Comparison of ENCODE assay signal across 14 mouse cellular contexts in the genomic region with DNA sequence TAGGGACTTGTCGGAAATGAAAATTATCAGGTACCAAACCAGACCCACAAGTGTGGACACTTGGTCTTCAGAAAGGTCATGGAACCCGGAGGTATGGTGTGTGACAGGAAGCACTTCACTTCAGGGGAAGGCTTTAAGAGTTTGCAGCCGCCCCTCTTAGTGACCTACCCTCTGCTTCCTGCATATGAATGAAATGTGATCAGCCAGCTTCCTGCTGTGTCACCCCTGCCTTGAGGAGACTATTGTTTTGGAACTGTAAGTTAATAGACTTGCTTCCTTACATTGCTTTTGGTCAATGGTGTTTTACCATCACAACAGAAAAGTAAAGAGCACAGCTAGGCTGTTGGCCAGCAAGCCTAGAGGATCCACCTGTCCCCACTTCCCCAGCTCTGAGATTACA.
"Had no signal": no experiment of that assay in that cellular context is flagged by ENCODE, and none has a peak within 500 bp of the region (broad histone marks: within the 10 kb centered on the region; RNA-seq: fewer than 3 reads in every experiment).

No protein-coding gene starts in this region.

- H3K27ac ChIP-seq: lung, embryonic 15.5 days; macrophage; midbrain, embryonic 13.5 days; midbrain, embryonic 15.5 days; neural tube, embryonic 12.5 days; stomach, embryonic 15.5 days had no signal

- H3K4me3 ChIP-seq: lung, embryonic 15.5 days; megakaryocyte, embryonic 14.5 days; midbrain, embryonic 13.5 days; midbrain, embryonic 15.5 days; neural tube, embryonic 12.5 days; stomach, embryonic 15.5 days had no signal

- H3K4me1 ChIP-seq: lung, embryonic 15.5 days; megakaryocyte, embryonic 14.5 days; midbrain, embryonic 13.5 days; midbrain, embryonic 15.5 days; neural tube, embryonic 12.5 days; stomach, embryonic 15.5 days had no signal

- H3K9ac ChIP-seq: lung, embryonic 15.5 days; midbrain, embryonic 13.5 days; midbrain, embryonic 15.5 days; neural tube, embryonic 12.5 days; stomach, embryonic 15.5 days had no signal

- H3K27me3 ChIP-seq: lung, embryonic 15.5 days; megakaryocyte, embryonic 14.5 days; midbrain, embryonic 13.5 days; midbrain, embryonic 15.5 days; neural tube, embryonic 12.5 days; stomach, embryonic 15.5 days had no signal

- DNase-seq: lung, adult 2 months; lung, postnatal 14 days; lung, postnatal 36 days; right cerebral cortex, postnatal 14 days; thymus, adult 18-20 months; thymus, postnatal 14 days; thymus, postnatal 4 days had no signal

- H3K9me3 ChIP-seq: lung, embryonic 15.5 days; midbrain, embryonic 13.5 days; midbrain, embryonic 15.5 days; neural tube, embryonic 12.5 days; stomach, embryonic 15.5 days had no signal

- H3K36me3 ChIP-seq: lung, embryonic 15.5 days; midbrain, embryonic 13.5 days; midbrain, embryonic 15.5 days; neural tube, embryonic 12.5 days; stomach, embryonic 15.5 days had no signal
